Mouse (Mus musculus) G1E (cell line): Measurements from ENCODE around the gene Zfp87. TPM values are rescaled to one million over a fixed set of nuclear protein-coding genes. Genes with fewer than 3 reads are reported as not detected.

Experiments
- ATAC-seq: 2 replicates; pipeline ENCODE4 v1.8.0; 2016; ENCODE audit warnings: mild to moderate bottlenecking; ENCODE audit not compliant: insufficient number of reproducible peaks, poor library complexity, low FRiP score, severe bottlenecking; ENCODE audit errors: extremely low read depth
- DNase-seq: peaks from one replicate; pipeline ENCODE4 v3.0.0; 2012; ENCODE audit warnings: low spot score
- H3K27me3 ChIP-seq: 2 replicates; pipeline ENCODE4 v1.6.1; 2012; ENCODE audit warnings: mild to moderate bottlenecking, low read length, inconsistent platforms; ENCODE audit not compliant: insufficient read depth
- H3K36me3 ChIP-seq: replicated peaks from 2 replicates; pipeline ENCODE3; 2012; ENCODE audit warnings: mild to moderate bottlenecking, inconsistent platforms
- H3K4me1 ChIP-seq: 2 replicates; pipeline ENCODE4 v1.6.1; 2012; ENCODE audit warnings: low read depth, low read length, inconsistent platforms, mixed read lengths; ENCODE audit not compliant: insufficient read depth
- H3K4me3 ChIP-seq: 2 replicates; pipeline ENCODE4 v1.5.1; 2012; ENCODE audit warnings: low read depth, mild to moderate bottlenecking, inconsistent platforms, low read length, moderate library complexity, mixed read lengths
- H3K9me3 ChIP-seq: replicated peaks from 2 replicates; pipeline ENCODE4 v1.6.1; 2012; ENCODE audit warnings: inconsistent platforms
- CTCF ChIP-seq: IDR thresholded peaks from 2 replicates; pipeline ENCODE4 v1.5.1; 2012; ENCODE audit warnings: low read depth, low read length, inconsistent platforms, mixed read lengths
- GATA1 ChIP-seq: IDR thresholded peaks from 2 replicates; pipeline ENCODE4 v1.6.1; 2012; ENCODE audit warnings: borderline replicate concordance, low read length, inconsistent platforms, mixed read lengths
- GATA2 ChIP-seq: IDR thresholded peaks from 2 replicates; pipeline ENCODE4 v1.6.1; 2012; ENCODE audit warnings: low read depth, low read length, inconsistent platforms, borderline replicate concordance
- POLR2AphosphoS5 ChIP-seq: IDR thresholded peaks from 2 replicates; pipeline ENCODE4 v1.6.1; 2012; ENCODE audit warnings: low read depth, low read length, inconsistent platforms; ENCODE audit not compliant: insufficient replicate concordance
- TAL1 ChIP-seq: conservative IDR thresholded peaks from 2 replicates; pipeline ENCODE4 v1.6.1; 2012; ENCODE audit warnings: low read depth, low read length, inconsistent platforms, mixed read lengths
- polyA plus RNA-seq: library from polyadenylated mRNA; stranded (reverse); fragments of >175 nt; gene quantifications from 2 replicates; pipeline ENCODE4 v1.2.3, GENCODE M21; 2012
- total RNA-seq, 2 experiments: library from RNA; stranded (forward) in 1 of 2; stranded (reverse) in 1 of 2; fragments of 200-1000 nt in 1 of 2; fragments of >200 nt in 1 of 2; fragmentation: Nextera tagmentation in 1 of 2; gene quantifications; 2 replicates each; pipeline ENCODE4 v1.2.3; 2014 to 2017

Gene Zfp87
- total and polyA plus RNA-seq, 3 experiments, result 1.3 to 35.0 (median 31.5) TPM

- TF ChIP-seq CTCF (no peak), GATA1 (no peak), GATA2 (no peak), POLR2AphosphoS5 (no peak), TAL1 (no peak)
- ATAC-seq, result no peak
- Histone ChIP-seq H3K4me1 (peaks cover 32% of the 10 kb centered on the region), H3K27me3 (no peaks in the 10 kb centered on the region), H3K36me3 (peaks cover 6% of the 10 kb centered on the region), H3K4me3 (no peak overlapping the region), H3K9me3 (no peaks in the 10 kb centered on the region)
- DNase-seq, result no peak
Measured at GRCm38 (mm10) chr13:67527049-67527730, 1.2 kb upstream of the Zfp87 start.

GRCm38 (mm10) chr13:67500908-67501307, 25.1 kb downstream of the Zfp87 start:
- DNase-seq (no peak), ATAC-seq (no peak)
- Histone ChIP-seq H3K4me3 (no peak overlapping the region), H3K4me1 (peaks cover 19% of the 10 kb centered on the region), H3K36me3 (peaks cover 7% of the 10 kb centered on the region), H3K9me3 (no peaks in the 10 kb centered on the region), H3K27me3 (no peaks in the 10 kb centered on the region)
- no peak for TF ChIP-seq TAL1

GRCm38 (mm10) chr13:67500084-67500719, 25.8 kb downstream of the Zfp87 start, which contains the start of gene Zfp58:
Zfp58 (minus strand) TSS chr13:67500555.
- DNase-seq (peak; percentile 34), ATAC-seq (peak; percentile 98)
- no peaks in the 10 kb centered on the region for H3K27me3 ChIP-seq
- H3K9me3 ChIP-seq, result no peaks in the 10 kb centered on the region
- peaks cover 22% of the 10 kb centered on the region for H3K4me1 ChIP-seq
- TF ChIP-seq POLR2AphosphoS5 (no peak), TAL1 (no peak), GATA2 (no peak), GATA1 (no peak), CTCF (no peak)
- peak within 1 kb of the TSS; percentile 84 for H3K4me3 ChIP-seq
- H3K36me3 ChIP-seq, result peaks cover 11% of the 10 kb centered on the region

- no peak overlapping the region for H3K4me3 ChIP-seq
- H3K36me3 ChIP-seq, result peaks cover 51% of the 10 kb centered on the region
- H3K27me3 ChIP-seq, result no peaks in the 10 kb centered on the region
- DNase-seq (no peak), ATAC-seq (no peak)
- peaks cover 23% of the 10 kb centered on the region for H3K9me3 ChIP-seq
- no peak for TF ChIP-seq GATA1
- no peak for TF ChIP-seq POLR2AphosphoS5
- TF ChIP-seq GATA2, result no peak
- H3K4me1 ChIP-seq, result peaks cover 31% of the 10 kb centered on the region
Measured at GRCm38 (mm10) chr13:67495631-67496030, 30.3 kb downstream of the Zfp87 start.

- Histone ChIP-seq H3K4me1 (peaks cover 31% of the 10 kb centered on the region), H3K9me3 (no peaks in the 10 kb centered on the region), H3K27me3 (no peaks in the 10 kb centered on the region), H3K36me3 (peaks cover 24% of the 10 kb centered on the region), H3K4me3 (peak overlapping the region; percentile 73)
- TF ChIP-seq POLR2AphosphoS5 (no peak), TAL1 (no peak), GATA2 (no peak)
- ATAC-seq, result no peak
- no peak for DNase-seq
Measured at GRCm38 (mm10) chr13:67484424-67484811, 41.6 kb downstream of the Zfp87 start.

- H3K9me3 ChIP-seq, result no peaks in the 10 kb centered on the region
- H3K27me3 ChIP-seq, result no peaks in the 10 kb centered on the region
- TF ChIP-seq CTCF, result no peak
- TF ChIP-seq GATA2, result no peak
- no peak for TF ChIP-seq GATA1
- no peak for TF ChIP-seq TAL1
- TF ChIP-seq POLR2AphosphoS5, result no peak
- DNase-seq (peak; percentile 59), ATAC-seq (peak; percentile 89)
- H3K4me1 ChIP-seq, result peaks cover 31% of the 10 kb centered on the region
- peak within 1 kb of the TSS; percentile 73 for H3K4me3 ChIP-seq
- H3K36me3 ChIP-seq, result peaks cover 22% of the 10 kb centered on the region
Measured at GRCm38 (mm10) chr13:67483625-67484423, 42.2 kb downstream of the Zfp87 start, which contains the start of gene Zfp874b. Zfp874b (minus strand) TSS chr13:67484258.
